Mouse (Mus musculus): Measurements from ENCODE around the gene Slc22a4. TPM values are rescaled to one million over a fixed set of nuclear protein-coding genes. Genes with fewer than 3 reads are reported as not detected.
"Not testable (repeated sequence)": the region's sequence is repeated elsewhere in the genome, so short reads cannot be mapped to it uniquely, and the experiment has no call there.

The Slc22a4 gene
- polyA plus RNA-seq, 1 experiment from 2014 or later = 1.1 TPM

- Histone ChIP-seq H3K27me3 (replicated peaks; ENCODE audit: control insufficient read depth, insufficient read depth, low read length) (no peaks in the 10 kb centered on the region), H3K36me3 (ENCODE audit: control insufficient read depth, insufficient read depth, low read length) (no peaks in the 10 kb centered on the region), H3K27ac (ENCODE audit: low read depth, low read length) (no peak overlapping the region), H3K4me1 (ENCODE audit: control insufficient read depth, insufficient read depth, low read length) (no peaks in the 10 kb centered on the region), H3K4me3 (ENCODE audit: low read depth, low read length) (no peak overlapping the region), H3K4me2 (ENCODE audit: low read length) (no peak overlapping the region), H3K9ac (ENCODE audit: low read length) (no peak overlapping the region), H3K9me3 (replicated peaks; ENCODE audit: control insufficient read depth, low read length) (no peaks in the 10 kb centered on the region)
- ATAC-seq (no peak), DNase-seq (ENCODE audit: low spot score) (no peak)
- 76% methylated on average over 4 of the region's 4 CpGs for WGBS
These were observed 10.3 kb downstream of the Slc22a4 start for GRCm38 (mm10) chr11:54017596-54017995.

GRCm38 (mm10) chr11:54016051-54016450, 11.8 kb downstream of the Slc22a4 start:
- no peaks in the 10 kb centered on the region for H3K36me3 ChIP-seq (ENCODE audit: control insufficient read depth, insufficient read depth, low read length)
- no peak overlapping the region for H3K4me3 ChIP-seq (ENCODE audit: low read depth, low read length)
- no peak for ATAC-seq
- no peaks in the 10 kb centered on the region for H3K9me3 ChIP-seq (replicated peaks; ENCODE audit: control insufficient read depth, low read length)
- no peak for DNase-seq (ENCODE audit: low spot score)
- H3K4me2 ChIP-seq (ENCODE audit: low read length) = no peak overlapping the region
- H3K9ac ChIP-seq (ENCODE audit: low read length) = no peak overlapping the region
- H3K27me3 ChIP-seq (replicated peaks; ENCODE audit: control insufficient read depth, insufficient read depth, low read length) = no peaks in the 10 kb centered on the region
- H3K4me1 ChIP-seq (ENCODE audit: control insufficient read depth, insufficient read depth, low read length) = no peaks in the 10 kb centered on the region
- WGBS = 45% methylated on average over 8 of the region's 8 CpGs
- no peak overlapping the region for H3K27ac ChIP-seq (ENCODE audit: low read depth, low read length)

GRCm38 (mm10) chr11:54012961-54013360, 14.9 kb downstream of the Slc22a4 start:
- Histone ChIP-seq H3K4me3 (ENCODE audit: low read depth, low read length) (no peak overlapping the region), H3K9me3 (replicated peaks; ENCODE audit: control insufficient read depth, low read length) (no peaks in the 10 kb centered on the region), H3K27me3 (replicated peaks; ENCODE audit: control insufficient read depth, insufficient read depth, low read length) (no peaks in the 10 kb centered on the region), H3K27ac (ENCODE audit: low read depth, low read length) (no peak overlapping the region), H3K9ac (ENCODE audit: low read length) (no peak overlapping the region), H3K36me3 (ENCODE audit: control insufficient read depth, insufficient read depth, low read length) (no peaks in the 10 kb centered on the region), H3K4me2 (ENCODE audit: low read length) (no peak overlapping the region), H3K4me1 (ENCODE audit: control insufficient read depth, insufficient read depth, low read length) (no peaks in the 10 kb centered on the region)
- ATAC-seq (no peak), DNase-seq (ENCODE audit: low spot score) (no peak)
- 85% methylated on average over 5 of the region's 5 CpGs for WGBS

GRCm38 (mm10) chr11:54011255-54011654, 16.6 kb downstream of the Slc22a4 start:
- 97% methylated on average over 2 of the region's 2 CpGs for WGBS
- DNase-seq (ENCODE audit: low spot score) (no peak), ATAC-seq (no peak)
- Histone ChIP-seq H3K4me1 (ENCODE audit: control insufficient read depth, insufficient read depth, low read length) (no peaks in the 10 kb centered on the region), H3K4me3 (ENCODE audit: low read depth, low read length) (no peak overlapping the region), H3K4me2 (ENCODE audit: low read length) (no peak overlapping the region), H3K27me3 (replicated peaks; ENCODE audit: control insufficient read depth, insufficient read depth, low read length) (no peaks in the 10 kb centered on the region), H3K9ac (ENCODE audit: low read length) (no peak overlapping the region), H3K36me3 (ENCODE audit: control insufficient read depth, insufficient read depth, low read length) (no peaks in the 10 kb centered on the region), H3K27ac (ENCODE audit: low read depth, low read length) (no peak overlapping the region), H3K9me3 (replicated peaks; ENCODE audit: control insufficient read depth, low read length) (no peaks in the 10 kb centered on the region)

- 85% methylated on average over 10 of the region's 10 CpGs for WGBS
- DNase-seq (ENCODE audit: low spot score) = no peak
These were observed 19.4 kb downstream of the Slc22a4 start for GRCm38 (mm10) chr11:54008416-54008920.

GRCm38 (mm10) chr11:54007717-54008116, 20.2 kb downstream of the Slc22a4 start:
- ATAC-seq = no peak
- no peak overlapping the region for H3K9ac ChIP-seq (ENCODE audit: low read length)
- DNase-seq (ENCODE audit: low spot score) = no peak
- H3K36me3 ChIP-seq (ENCODE audit: control insufficient read depth, insufficient read depth, low read length) = no peaks in the 10 kb centered on the region
- H3K4me3 ChIP-seq (ENCODE audit: low read depth, low read length) = no peak overlapping the region
- WGBS = 82% methylated on average over 11 of the region's 11 CpGs
- no peaks in the 10 kb centered on the region for H3K4me1 ChIP-seq (ENCODE audit: control insufficient read depth, insufficient read depth, low read length)
- H3K27me3 ChIP-seq (replicated peaks; ENCODE audit: control insufficient read depth, insufficient read depth, low read length) = no peaks in the 10 kb centered on the region
- H3K4me2 ChIP-seq (ENCODE audit: low read length) = no peak overlapping the region
- H3K9me3 ChIP-seq (replicated peaks; ENCODE audit: control insufficient read depth, low read length) = no peaks in the 10 kb centered on the region
- no peak overlapping the region for H3K27ac ChIP-seq (ENCODE audit: low read depth, low read length)

More at GRCm38 (mm10) chr11:54008416-54008920, 19.4 kb downstream of the Slc22a4 start:
- Histone ChIP-seq H3K27me3 (replicated peaks; ENCODE audit: control insufficient read depth, insufficient read depth, low read length) (no peaks in the 10 kb centered on the region), H3K4me2 (ENCODE audit: low read length) (no peak overlapping the region), H3K9ac (ENCODE audit: low read length) (no peak overlapping the region), H3K4me1 (ENCODE audit: control insufficient read depth, insufficient read depth, low read length) (no peaks in the 10 kb centered on the region), H3K4me3 (ENCODE audit: low read depth, low read length) (no peak overlapping the region), H3K36me3 (ENCODE audit: control insufficient read depth, insufficient read depth, low read length) (no peaks in the 10 kb centered on the region), H3K27ac (ENCODE audit: low read depth, low read length) (no peak overlapping the region), H3K9me3 (replicated peaks; ENCODE audit: control insufficient read depth, low read length) (no peaks in the 10 kb centered on the region)
- ATAC-seq = no peak

- Histone ChIP-seq H3K36me3 (ENCODE audit: control insufficient read depth, insufficient read depth, low read length) (no peaks in the 10 kb centered on the region), H3K27me3 (replicated peaks; ENCODE audit: control insufficient read depth, insufficient read depth, low read length) (no peaks in the 10 kb centered on the region), H3K27ac (ENCODE audit: low read depth, low read length) (no peak overlapping the region), H3K4me3 (ENCODE audit: low read depth, low read length) (no peak overlapping the region), H3K9me3 (replicated peaks; ENCODE audit: control insufficient read depth, low read length) (no peaks in the 10 kb centered on the region), H3K9ac (ENCODE audit: low read length) (no peak overlapping the region), H3K4me2 (ENCODE audit: low read length) (no peak overlapping the region), H3K4me1 (ENCODE audit: control insufficient read depth, insufficient read depth, low read length) (no peaks in the 10 kb centered on the region)
- WGBS = 83% methylated on average over 4 of the region's 4 CpGs
- no peak for DNase-seq (ENCODE audit: low spot score)
- ATAC-seq = no peak
These were observed 21.0 kb downstream of the Slc22a4 start for GRCm38 (mm10) chr11:54006901-54007300.

- not testable (repeated sequence) for H3K9ac ChIP-seq (ENCODE audit: low read length); H3K4me1 ChIP-seq (ENCODE audit: control insufficient read depth, insufficient read depth, low read length); H3K27ac ChIP-seq (ENCODE audit: low read depth, low read length); DNase-seq (ENCODE audit: low spot score); H3K4me3 ChIP-seq (ENCODE audit: low read depth, low read length); H3K4me2 ChIP-seq (ENCODE audit: low read length); H3K36me3 ChIP-seq (ENCODE audit: control insufficient read depth, insufficient read depth, low read length); H3K27me3 ChIP-seq (replicated peaks; ENCODE audit: control insufficient read depth, insufficient read depth, low read length); H3K9me3 ChIP-seq (replicated peaks; ENCODE audit: control insufficient read depth, low read length); ATAC-seq
- 82% methylated on average over 5 of the region's 5 CpGs for WGBS
These were observed 21.5 kb downstream of the Slc22a4 start for GRCm38 (mm10) chr11:54006362-54006761.

GRCm38 (mm10) chr11:54004734-54005133, 23.2 kb downstream of the Slc22a4 start:
- Histone ChIP-seq H3K9ac (ENCODE audit: low read length) (no peak overlapping the region), H3K4me1 (ENCODE audit: control insufficient read depth, insufficient read depth, low read length) (no peaks in the 10 kb centered on the region), H3K36me3 (ENCODE audit: control insufficient read depth, insufficient read depth, low read length) (no peaks in the 10 kb centered on the region), H3K9me3 (replicated peaks; ENCODE audit: control insufficient read depth, low read length) (no peaks in the 10 kb centered on the region), H3K27ac (ENCODE audit: low read depth, low read length) (no peak overlapping the region), H3K27me3 (replicated peaks; ENCODE audit: control insufficient read depth, insufficient read depth, low read length) (no peaks in the 10 kb centered on the region), H3K4me3 (ENCODE audit: low read depth, low read length) (no peak overlapping the region), H3K4me2 (ENCODE audit: low read length) (no peak overlapping the region)
- WGBS = 80% methylated on average over 3 of the region's 3 CpGs
- DNase-seq (ENCODE audit: low spot score) = no peak
- ATAC-seq = no peak
